Mouse (Mus musculus): ENCODE measurements at regions not wholly inside any gene's neighbourhood (a gene's known extent, or its start where the extent isn't known, plus 50 kb on each side); places are given as distances from the start of the nearest gene placed in this dataset.

GRCm38 (mm10) chr12:9839198-9839845, 269.4 kb downstream of the Osr1 start:
- ChIA-PET CTCF (no interaction called here), POLR2A (no interaction called here)

GRCm38 (mm10) chr12:9839949-9840348, 270.0 kb downstream of the Osr1 start:
- POLR2A ChIA-PET = no interaction called here

GRCm38 (mm10) chr12:9847034-9847433, 277.1 kb downstream of the Osr1 start:
- POLR2A ChIA-PET = no interaction called here
- CTCF ChIA-PET = interaction anchor here in 1 of 4 experiments (0.7 kb wide), 1 partner anchor 537 kb away, joined by 3 read pairs; no protein-coding TSS in a partner anchor

More at GRCm38 (mm10) chr12:9839949-9840348, 270.0 kb downstream of the Osr1 start:
- CTCF ChIA-PET = no interaction called here

GRCm38 (mm10) chr12:9847465-9848205, 277.7 kb downstream of the Osr1 start:
- ChIA-PET CTCF (interaction anchor here in 1 of 4 experiments (0.7 kb wide), 1 partner anchor 537 kb away, joined by 3 read pairs; no protein-coding TSS in a partner anchor), POLR2A (no interaction called here)

GRCm38 (mm10) chr12:9855503-9856024, 285.6 kb downstream of the Osr1 start:
- ChIA-PET CTCF (interaction anchor here in 1 of 4 experiments (0.6 kb wide), 1 partner anchor 24 kb away, joined by 9 read pairs; no protein-coding TSS in a partner anchor), POLR2A (no interaction called here)

GRCm38 (mm10) chr12:9856128-9856621, 286.3 kb downstream of the Osr1 start:
- CTCF ChIA-PET = interaction anchor here in 1 of 4 experiments (0.6 kb wide), 1 partner anchor 23 kb away, joined by 9 read pairs; no protein-coding TSS in a partner anchor
- POLR2A ChIA-PET = no interaction called here

DNA sequence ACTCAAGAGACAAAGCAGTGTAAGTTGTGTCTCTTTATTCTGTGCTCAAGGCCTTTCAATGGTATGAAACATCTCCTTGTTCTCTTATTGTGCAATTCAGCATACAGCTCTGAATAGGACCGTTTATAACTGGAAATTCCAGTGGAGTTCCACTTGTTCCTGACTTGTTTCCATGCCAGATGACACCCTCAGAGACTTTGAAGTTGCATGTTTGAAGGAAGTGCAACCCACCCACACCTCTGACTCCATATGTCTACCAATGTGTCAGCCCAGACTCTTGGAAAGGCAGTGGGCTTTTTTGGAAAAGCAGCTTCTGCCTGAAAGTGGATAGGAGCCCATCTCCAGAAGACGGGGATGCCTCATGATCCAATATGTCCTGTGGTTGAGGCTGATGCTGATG, 288.1 kb downstream of the Osr1 start:
- ChIA-PET POLR2A (no interaction called here), CTCF (no interaction called here)

DNA sequence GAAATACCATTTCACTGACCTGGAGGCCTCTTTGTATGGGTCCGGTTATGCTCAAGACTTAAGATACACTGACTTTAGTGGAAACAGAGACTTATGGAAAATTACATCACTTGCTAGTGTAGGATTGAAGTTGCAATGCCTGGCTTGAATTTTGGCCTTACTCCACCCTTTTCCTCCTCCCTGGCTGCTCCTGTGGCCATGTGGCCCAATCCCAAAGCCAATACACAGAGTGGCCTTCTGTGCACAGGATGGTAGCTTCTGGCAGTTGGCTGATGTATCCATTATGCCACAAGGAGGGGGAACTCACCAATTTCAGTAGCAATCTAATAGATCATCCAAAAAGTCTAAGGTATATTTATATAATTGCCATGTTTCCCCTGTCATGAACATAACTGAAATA, 292.4 kb downstream of the Osr1 start:
- POLR2A ChIA-PET = no interaction called here
- CTCF ChIA-PET = interaction anchor here in 1 of 4 experiments (1.1 kb wide), 1 partner anchor 292 kb away, joined by 3 read pairs; the partner anchor contains the start of gene Osr1

- ChIA-PET POLR2A (no interaction called here), CTCF (no interaction called here)
These were observed 302.3 kb downstream of the Osr1 start for GRCm38 (mm10) chr12:9872236-9872635.

GRCm38 (mm10) chr12:9873214-9873613, 303.3 kb downstream of the Osr1 start:
- CTCF ChIA-PET = no interaction called here
- POLR2A ChIA-PET = no interaction called here

DNA sequence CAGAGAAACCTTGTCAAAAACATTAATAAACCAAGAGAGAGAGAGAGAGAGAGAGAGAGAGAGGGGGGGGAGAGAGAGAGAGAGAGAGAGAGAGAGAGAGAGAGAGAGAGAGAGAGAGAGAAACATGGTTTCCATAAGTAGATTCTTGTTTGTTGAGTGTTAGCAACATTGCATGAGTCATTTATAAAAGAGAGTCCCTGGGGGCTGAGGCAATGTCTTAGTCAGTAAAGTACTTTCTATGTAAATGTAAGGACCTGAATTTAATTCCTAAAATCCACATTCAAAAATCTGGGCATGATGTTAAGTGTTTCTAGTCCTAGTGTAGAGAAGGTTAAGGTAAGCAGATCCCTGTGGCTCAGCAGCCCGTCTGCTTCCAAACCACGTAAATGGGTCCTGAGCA, 304.9 kb downstream of the Osr1 start:
- POLR2A ChIA-PET = no interaction called here
- CTCF ChIA-PET = no interaction called here

DNA sequence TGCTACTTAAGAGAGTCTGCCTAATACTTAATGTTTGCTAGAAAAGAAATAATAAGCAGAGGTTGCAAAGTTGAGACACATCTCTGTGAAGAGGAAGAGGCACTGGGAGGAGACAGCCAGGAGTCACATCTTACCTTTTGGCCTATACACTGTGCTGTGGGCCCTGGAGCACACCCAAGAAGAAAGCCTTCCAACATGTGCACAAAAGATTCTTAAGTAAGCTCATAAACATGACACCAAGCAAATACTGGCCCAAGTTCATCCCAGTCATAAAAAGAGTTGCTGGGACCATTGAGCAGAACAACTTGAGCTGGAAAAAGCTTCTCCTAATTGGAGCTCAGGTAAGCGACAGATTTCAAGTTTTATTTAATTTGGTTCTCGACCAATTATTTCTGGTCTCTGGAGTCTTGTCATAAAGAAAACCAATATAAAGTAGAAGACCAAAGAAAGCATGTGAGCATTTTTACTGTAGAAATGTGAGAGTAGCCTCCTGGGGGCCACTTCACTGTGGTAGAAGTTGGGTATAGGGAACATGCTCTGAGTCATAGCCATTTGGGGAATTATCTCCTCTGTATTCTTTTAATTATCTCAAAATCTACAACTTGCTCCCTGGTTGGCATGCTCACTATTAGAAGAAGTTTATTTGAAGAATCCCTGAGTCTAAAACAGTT, 312.2 kb downstream of the Osr1 start:
- CTCF ChIA-PET = no interaction called here
- POLR2A ChIA-PET = no interaction called here

DNA sequence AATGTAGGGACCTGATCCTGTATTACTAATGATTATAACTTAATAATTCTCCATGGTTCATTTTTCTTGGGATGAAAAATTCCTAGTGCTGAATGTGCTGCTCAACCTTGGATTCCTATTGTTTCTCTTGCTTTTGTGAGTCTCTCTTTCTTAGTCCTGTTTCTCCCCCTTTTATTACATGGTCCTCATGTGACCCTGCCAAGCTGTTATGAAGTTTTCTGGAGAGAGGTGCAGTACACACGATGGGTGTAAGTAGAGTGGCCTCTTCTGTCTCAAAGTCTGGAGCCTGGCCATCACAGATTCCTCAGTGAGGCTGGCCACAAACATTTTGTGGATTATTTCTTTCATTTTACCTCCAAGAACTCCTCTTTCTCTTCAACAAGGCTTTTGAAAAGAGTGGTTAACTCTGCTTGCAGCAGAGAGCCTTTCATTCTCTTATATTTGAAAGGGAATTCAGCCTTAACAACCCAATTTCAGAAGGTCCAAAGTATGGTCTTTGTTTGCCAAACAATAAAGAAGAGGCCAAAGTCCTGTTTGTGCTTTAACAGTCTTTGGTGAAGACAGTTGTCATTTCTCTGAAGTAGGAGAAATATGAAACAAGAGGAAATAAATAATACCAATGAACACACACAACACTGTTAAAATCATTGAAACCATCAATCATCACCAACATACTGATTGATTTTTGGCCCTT, 313.3 kb downstream of the Osr1 start:
- ChIA-PET POLR2A (no interaction called here), CTCF (no interaction called here)

- CTCF ChIA-PET = no interaction called here
- POLR2A ChIA-PET = no interaction called here
These were observed 324.6 kb downstream of the Osr1 start for GRCm38 (mm10) chr12:9894521-9894920.

DNA sequence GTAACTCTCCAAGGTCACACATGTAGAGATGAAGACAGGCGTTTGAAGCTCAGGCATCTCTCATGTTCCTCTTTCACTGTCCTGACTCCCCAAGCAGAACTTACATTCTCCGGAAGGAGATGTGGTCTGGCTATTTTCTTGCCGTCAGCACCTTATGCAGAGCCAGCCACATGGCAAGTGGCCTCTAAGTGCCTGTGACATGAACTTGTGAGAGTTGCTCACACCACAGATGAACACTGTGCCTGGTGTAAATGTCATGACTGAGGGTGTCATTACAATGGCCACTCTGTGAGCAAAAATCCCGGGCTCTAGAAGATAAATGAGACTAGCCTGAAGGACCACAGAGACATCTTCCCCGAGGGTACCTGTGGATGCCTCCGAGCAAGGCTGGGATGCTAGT, 328.1 kb downstream of the Osr1 start:
- CTCF ChIA-PET = no interaction called here
- POLR2A ChIA-PET = no interaction called here

- ChIA-PET CTCF (no interaction called here), POLR2A (no interaction called here)
These were observed 328.5 kb downstream of the Osr1 start for GRCm38 (mm10) chr12:9898420-9898819.

- ChIA-PET CTCF (no interaction called here), POLR2A (no interaction called here)
These were observed 332.0 kb downstream of the Osr1 start for GRCm38 (mm10) chr12:9901948-9902347.

DNA sequence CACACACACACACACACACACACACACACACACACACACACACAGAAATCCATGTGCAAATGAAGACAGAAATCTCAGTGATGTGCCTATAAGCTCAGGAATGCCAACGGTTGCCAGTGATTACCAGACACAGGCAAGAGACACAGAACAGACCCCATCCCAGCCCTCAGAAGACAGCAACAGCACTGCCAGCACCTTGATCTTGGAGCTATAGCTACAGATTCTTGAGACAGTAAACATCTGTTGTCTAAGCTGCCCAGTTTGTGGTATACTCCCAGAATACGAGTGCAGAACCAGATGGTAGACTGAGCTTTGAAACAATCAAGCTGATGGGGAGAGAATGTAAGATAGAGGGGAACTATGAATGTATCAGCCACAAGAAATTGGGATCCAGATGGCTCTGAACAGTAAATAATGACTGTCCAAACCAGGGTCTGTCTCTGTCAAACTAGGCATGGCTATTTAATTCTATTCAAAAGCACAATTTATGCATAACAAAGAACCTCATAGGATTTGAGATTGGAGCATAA, 333.9 kb downstream of the Osr1 start:
- POLR2A ChIA-PET = no interaction called here
- CTCF ChIA-PET = interaction anchor here in 1 of 4 experiments (0.6 kb wide), 1 partner anchor 690 kb away, joined by 3 read pairs; no protein-coding TSS in a partner anchor

DNA sequence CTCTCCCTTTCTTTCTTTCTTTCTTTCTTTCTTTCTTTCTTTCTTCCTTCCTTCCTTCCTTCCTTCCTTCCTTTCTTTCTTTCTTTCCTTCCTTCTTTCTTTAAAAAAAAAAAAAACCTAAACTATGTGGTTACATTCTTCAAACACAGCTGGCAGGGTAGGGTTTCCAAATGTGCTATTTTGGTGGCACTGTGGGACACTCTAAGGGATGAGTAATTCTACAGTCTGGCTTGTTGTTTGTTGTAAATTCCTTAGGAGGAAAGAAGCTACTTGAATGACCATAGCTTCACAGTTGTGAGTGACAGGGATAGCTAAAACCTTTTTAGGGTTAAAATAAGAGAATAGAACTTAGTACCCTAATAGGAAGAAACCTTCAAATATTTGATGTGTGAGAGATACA, 342.4 kb downstream of the Osr1 start:
- ChIA-PET POLR2A (no interaction called here), CTCF (no interaction called here)

DNA sequence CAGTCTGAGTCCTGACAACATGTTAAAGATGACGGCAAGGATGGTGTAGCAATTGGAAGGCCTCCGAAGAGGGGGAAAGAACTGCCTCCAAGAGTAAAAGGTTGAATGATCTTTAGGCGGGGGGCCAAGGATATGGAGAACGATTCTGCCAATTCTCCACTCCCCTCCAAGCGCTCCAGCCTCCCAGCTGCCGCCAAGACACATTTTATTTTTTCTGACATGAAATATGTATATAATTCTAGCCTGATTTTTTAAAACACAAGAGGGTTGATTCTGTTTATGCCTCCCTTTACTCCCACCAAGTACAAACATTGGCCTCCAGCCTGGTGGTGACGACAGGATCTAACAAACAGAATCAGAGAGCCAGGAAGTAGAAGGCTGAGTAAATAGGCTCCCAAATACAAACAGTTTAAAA, 345.8 kb downstream of the Osr1 start:
- POLR2A ChIA-PET = no interaction called here

More for the DNA sequence above, 345.8 kb downstream of the Osr1 start:
- CTCF ChIA-PET = no interaction called here
